Mouse (Mus musculus): ENCODE data around the gene Lrg1. TPM values are rescaled to one million over a fixed set of nuclear protein-coding genes. Genes with fewer than 3 reads are reported as not detected.

Gene Lrg1
- total and polyA plus RNA-seq, 3 experiments, result not detected

DNA sequence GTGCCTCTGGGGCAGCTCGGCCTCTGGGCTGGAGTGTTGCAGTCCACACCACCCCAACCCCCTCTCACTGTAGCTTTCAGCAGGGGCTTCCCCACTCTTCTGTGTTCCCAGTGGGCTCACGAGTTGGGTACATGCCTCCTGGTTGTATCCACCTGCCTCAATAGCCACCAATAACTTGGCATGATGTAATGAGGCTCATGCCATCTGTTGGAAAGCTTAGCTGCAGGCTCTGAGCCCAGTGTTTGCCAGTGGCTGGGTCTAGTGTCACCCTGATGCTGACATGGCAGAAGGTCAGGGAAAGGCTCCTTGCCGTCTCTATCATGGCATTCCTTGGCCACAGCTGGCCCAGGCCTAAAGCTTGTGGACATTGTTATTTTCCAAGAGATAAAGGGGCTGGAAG, 21.0 kb downstream of the Lrg1 start:
- H3K27ac ChIP-seq (ENCODE audit: control insufficient read depth, low read depth, low read length), result no peak overlapping the region
- TF ChIP-seq ZC3H11A (IDR thresholded peaks at IDR 0.05; ENCODE audit: low read depth, low read length) (no peak), RCOR1 (IDR thresholded peaks at IDR 0.05; ENCODE audit: low read depth, low read length) (no peak), E2F4 (IDR thresholded peaks at IDR 0.05; ENCODE audit: borderline replicate concordance, low read depth, low read length) (no peak), CHD2 (IDR thresholded peaks at IDR 0.05; ENCODE audit: low read length) (no peak), EP300 (IDR thresholded peaks at IDR 0.05; ENCODE audit: low read depth in 1 of 2, low read length in 2 of 2) (no peak), BHLHE40 (IDR thresholded peaks at IDR 0.05; ENCODE audit: borderline replicate concordance, low read depth, low read length) (no peak), GATA1 (IDR thresholded peaks at IDR 0.05; ENCODE audit: low read depth, low read length) (no peak), ETS1 (IDR thresholded peaks at IDR 0.05; ENCODE audit: low read depth, low read length) (no peak)
- no peaks in the 10 kb centered on the region for H3K4me1 ChIP-seq (ENCODE audit: control insufficient read depth in 1 of 2, insufficient read depth in 2 of 2, low read length in 2 of 2)
- no peaks in the 10 kb centered on the region for H3K79me2 ChIP-seq (ENCODE audit: control insufficient read depth, insufficient read depth, low read length, poor library complexity)
- no peak overlapping the region for H3K4me3 ChIP-seq (ENCODE audit: control insufficient read depth in 1 of 2, insufficient read depth in 1 of 2, low read depth in 2 of 2, low read length in 2 of 2)
- no peaks in the 10 kb centered on the region for H3K9me3 ChIP-seq (replicated peaks; ENCODE audit: insufficient read depth, low read length)
- H3K36me3 ChIP-seq (ENCODE audit: control insufficient read depth in 1 of 2, insufficient read depth in 2 of 2, low read length in 2 of 2), result peaks cover 0 to 2% of the 10 kb centered on the region in 2 experiments; a peak in 1 of 4 replicates
- DNase-seq (ENCODE audit: low read depth, low spot score), result no peak
- H3K9ac ChIP-seq (ENCODE audit: control insufficient read depth, low read depth, low read length, poor library complexity, severe bottlenecking), result no peak overlapping the region
- H3K27me3 ChIP-seq (ENCODE audit: control insufficient read depth in 1 of 2, insufficient read depth in 2 of 2, low read length in 2 of 2), result no peaks in the 10 kb centered on the region

- Histone ChIP-seq H3K36me3 (ENCODE audit: control insufficient read depth in 1 of 2, insufficient read depth in 2 of 2, low read length in 2 of 2) (peaks cover 0 to 5% of the 10 kb centered on the region in 2 experiments; a peak in 2 of 4 replicates), H3K4me3 (ENCODE audit: control insufficient read depth in 1 of 2, insufficient read depth in 1 of 2, low read depth in 2 of 2, low read length in 2 of 2) (no peak overlapping the region)
Observed at GRCm38 (mm10) chr17:56098711-56099572, 22.9 kb downstream of the Lrg1 start.

More at GRCm38 (mm10) chr17:56098711-56099572, 22.9 kb downstream of the Lrg1 start:
- no peaks in the 10 kb centered on the region for H3K27me3 ChIP-seq (ENCODE audit: control insufficient read depth in 1 of 2, insufficient read depth in 2 of 2, low read length in 2 of 2)
- H3K27ac ChIP-seq (ENCODE audit: control insufficient read depth, low read depth, low read length), result no peak overlapping the region
- no peak for DNase-seq (ENCODE audit: low read depth, low spot score)
- no peak overlapping the region for H3K9ac ChIP-seq (ENCODE audit: control insufficient read depth, low read depth, low read length, poor library complexity, severe bottlenecking)
- H3K9me3 ChIP-seq (replicated peaks; ENCODE audit: insufficient read depth, low read length), result no peaks in the 10 kb centered on the region
- H3K4me1 ChIP-seq (ENCODE audit: control insufficient read depth in 1 of 2, insufficient read depth in 2 of 2, low read length in 2 of 2), result no peaks in the 10 kb centered on the region
- TF ChIP-seq SIN3A (IDR thresholded peaks at IDR 0.05; ENCODE audit: low read length), result no peak
- no peak for TF ChIP-seq CHD2 (IDR thresholded peaks at IDR 0.05; ENCODE audit: low read length)
- 0 out of 2 replicates have a peak, but pooled peaks have one; percentile 9 for TF ChIP-seq SMC3 (IDR thresholded peaks at IDR 0.05; ENCODE audit: low read depth, low read length)
- no peak for TF ChIP-seq MEF2A (IDR thresholded peaks at IDR 0.05; ENCODE audit: extremely low read depth, insufficient replicate concordance, low read depth, low read length, poor library complexity, severe bottlenecking)
- TF ChIP-seq KAT2A (conservative IDR thresholded peaks at IDR 0.05; ENCODE audit: low read depth, low read length), result no peak
- peak; percentile 14 to 33 (median 16); a peak in 4 of 6 replicates for TF ChIP-seq CTCF (IDR thresholded peaks at IDR 0.05 in 2 of 3, conservative IDR thresholded peaks at IDR 0.05 in 1 of 3; ENCODE audit: control insufficient read depth in 1 of 3, insufficient read depth in 1 of 3, low read depth in 2 of 3, low read length in 3 of 3, poor library complexity in 1 of 3, severe bottlenecking in 1 of 3)
- no peak for TF ChIP-seq NELFE (IDR thresholded peaks at IDR 0.05; ENCODE audit: low read depth, low read length)
- no peak for TF ChIP-seq ZMIZ1 (IDR thresholded peaks at IDR 0.05; ENCODE audit: low read depth, low read length)
- TF ChIP-seq ZC3H11A (IDR thresholded peaks at IDR 0.05; ENCODE audit: low read depth, low read length), result no peak
- no peak for TF ChIP-seq TCF12 (IDR thresholded peaks at IDR 0.05; ENCODE audit: low read depth, low read length)
- TF ChIP-seq BHLHE40 (IDR thresholded peaks at IDR 0.05; ENCODE audit: borderline replicate concordance, low read depth, low read length), result no peak
- no peak for TF ChIP-seq MYB (IDR thresholded peaks at IDR 0.05; ENCODE audit: low read depth, low read length)
- H3K79me2 ChIP-seq (ENCODE audit: control insufficient read depth, insufficient read depth, low read length, poor library complexity), result no peaks in the 10 kb centered on the region
